Mouse (Mus musculus): ENCODE measurements around the gene Vax2.

Vax2 gene

DNA sequence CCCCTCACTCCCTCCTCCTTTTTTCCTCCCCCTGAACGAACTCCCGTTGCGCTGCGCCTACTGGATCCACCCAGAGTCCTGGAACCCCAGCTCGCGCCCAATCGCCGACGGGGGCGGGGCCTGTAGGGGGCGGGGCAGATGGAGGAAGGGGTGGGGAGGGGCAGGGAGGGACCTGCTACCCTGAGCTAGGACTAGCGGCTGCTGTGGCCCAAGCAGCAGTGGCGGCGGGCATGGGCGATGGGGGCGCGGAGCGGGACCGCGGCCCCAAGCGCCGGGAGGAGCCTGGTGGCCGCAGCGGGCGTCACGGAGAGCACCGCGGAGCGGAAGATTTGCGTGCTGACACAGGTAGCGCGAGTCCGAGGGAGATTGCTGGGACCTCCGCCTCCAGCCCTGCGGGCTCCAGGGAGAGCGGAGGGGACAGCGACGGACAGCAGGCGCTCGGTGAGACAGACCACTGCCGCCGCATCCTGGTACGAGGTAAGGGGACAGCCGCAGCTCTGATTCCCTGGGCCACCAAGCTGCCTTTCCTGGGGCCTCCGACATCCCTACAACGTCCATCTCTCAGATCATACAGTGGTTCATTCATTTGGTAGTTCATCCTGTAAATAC, at the start of gene Vax2:
Gene Vax2, plus strand, starts transcription at position 198 of the 609 bp plus-strand sequence.
- peak; percentile 61 for DNase-seq

- no peak for DNase-seq
Observed at GRCm38 (mm10) chr6:83665009-83665408, 46.1 kb upstream of the Vax2 start.

DNA sequence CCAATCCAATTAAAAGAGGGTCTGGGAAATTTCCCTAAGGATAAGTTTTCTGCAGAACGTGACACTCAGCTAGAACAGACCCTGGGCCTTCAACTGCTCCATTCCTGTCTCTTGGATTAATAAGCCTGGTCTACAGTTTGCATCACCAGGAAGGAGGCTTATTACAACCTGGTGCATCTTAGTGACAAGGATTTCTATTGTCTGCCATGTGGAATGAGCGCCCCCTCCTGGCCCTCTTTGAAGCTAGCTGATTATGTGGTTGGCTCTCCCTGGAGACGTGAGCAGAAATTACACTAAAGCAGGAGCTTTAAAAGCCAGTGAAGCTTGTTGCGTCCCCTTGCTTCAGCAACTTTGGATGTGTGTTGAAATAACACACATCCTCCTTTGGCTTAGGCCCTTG, 37.7 kb upstream of the Vax2 start:
- DNase-seq: peak; percentile 82

DNA sequence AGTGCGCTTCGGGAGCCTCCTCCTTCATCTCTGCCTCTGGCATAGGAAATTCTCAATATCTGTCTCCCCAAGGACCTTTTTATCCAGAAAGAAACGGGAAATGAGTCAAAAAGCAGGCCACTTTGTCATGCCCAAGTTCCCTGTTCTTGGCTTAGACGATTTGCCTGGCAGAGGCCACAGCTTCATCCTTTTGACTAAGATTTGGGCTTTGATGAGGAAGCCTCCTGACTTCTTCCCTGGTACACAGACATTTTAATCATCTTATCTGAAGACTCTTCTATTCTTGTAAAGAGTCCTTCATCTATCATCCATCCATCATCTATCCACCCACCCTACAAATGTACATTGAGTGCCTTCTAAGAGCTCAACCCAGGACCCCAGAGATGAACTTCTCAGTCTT, 33.3 kb upstream of the Vax2 start, which contains the start of gene Cd207:
Gene Cd207, minus strand, starts transcription at position 101 of the 400 bp plus-strand sequence.
- no peak for DNase-seq

DNA sequence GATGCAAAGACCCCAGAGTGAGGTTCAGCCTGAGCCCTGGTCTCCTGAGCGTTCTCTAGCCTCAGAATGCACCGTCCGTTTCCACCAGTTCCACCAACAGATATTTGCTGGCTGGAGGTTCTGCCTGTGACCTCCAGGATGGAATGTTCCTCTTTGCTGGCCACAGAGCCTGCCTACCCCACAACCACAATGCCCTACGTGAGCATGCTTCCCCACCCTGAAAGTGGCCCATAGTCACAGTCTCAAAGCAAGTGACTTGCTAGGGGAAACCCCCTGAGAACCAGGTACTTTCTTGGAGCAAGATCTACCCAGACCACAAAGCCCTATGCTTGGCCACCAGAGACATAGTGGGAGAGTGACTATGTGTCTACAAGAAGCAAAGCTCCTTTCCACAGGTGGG, 21.7 kb upstream of the Vax2 start:
- no peak for DNase-seq

DNA sequence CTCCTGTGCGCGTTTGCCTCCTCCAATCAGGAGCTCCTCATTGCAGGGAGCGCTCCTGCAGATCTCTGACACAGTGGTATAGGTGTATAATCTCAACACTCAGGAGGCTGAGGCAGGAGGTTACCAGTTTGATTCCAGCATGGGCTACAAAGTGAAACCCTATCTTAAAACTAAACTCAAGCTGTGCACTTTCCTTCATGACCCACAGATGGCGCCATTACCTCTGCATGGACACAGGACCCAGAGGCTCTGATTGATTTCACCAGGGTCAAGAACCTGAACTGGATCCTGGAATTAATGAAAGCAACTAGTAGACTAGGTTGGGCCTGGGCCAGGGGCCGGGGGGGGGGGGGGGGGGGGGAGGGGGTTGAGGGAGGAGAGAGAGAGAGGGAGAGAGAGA, 20.8 kb upstream of the Vax2 start:
- peak; percentile 47 for DNase-seq

DNA sequence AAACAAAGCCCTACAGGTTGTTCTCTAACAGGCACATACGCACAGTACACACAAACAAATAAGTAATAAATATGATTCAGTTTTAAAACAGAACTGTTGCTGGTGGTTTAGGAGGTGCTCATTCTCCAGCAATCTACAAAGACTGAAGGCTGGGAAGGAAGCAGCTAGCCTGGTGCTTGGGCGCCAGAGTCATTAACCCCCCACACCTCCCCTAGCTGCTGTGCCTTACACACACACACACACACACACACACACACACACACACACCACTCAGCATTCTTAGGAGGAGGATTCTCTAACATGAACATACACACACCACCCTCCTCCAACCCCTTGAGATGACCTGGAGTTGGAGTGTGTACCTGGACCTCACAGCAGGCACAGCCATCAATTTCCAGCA, 20.1 kb upstream of the Vax2 start:
- no peak for DNase-seq

DNA sequence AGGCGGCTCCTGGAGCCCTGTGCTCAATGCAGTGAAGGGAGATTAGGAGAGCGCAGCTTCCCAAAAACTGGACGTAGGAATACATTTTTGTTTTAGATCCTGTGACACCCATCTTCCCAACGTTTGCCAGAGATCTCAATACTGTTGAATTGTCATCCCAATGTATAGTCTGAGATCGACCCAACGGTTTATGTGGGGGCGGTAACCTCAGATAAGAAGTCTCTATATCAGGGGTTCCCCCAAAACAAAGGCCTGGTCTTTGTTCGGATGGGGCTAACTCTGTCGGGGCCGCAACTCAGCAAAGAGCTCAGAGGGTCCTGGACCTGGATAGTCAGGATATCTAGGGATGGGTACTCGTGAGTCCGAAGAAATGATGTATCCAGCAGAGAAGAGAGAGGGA, 18.1 kb upstream of the Vax2 start:
- no peak for DNase-seq

- DNase-seq: peak; percentile 47
Observed at GRCm38 (mm10) chr6:83693835-83694234, 17.2 kb upstream of the Vax2 start.

GRCm38 (mm10) chr6:83695731-83696130, 15.3 kb upstream of the Vax2 start:
- DNase-seq: no peak

- no peak for DNase-seq
Observed at GRCm38 (mm10) chr6:83696684-83697083, 14.4 kb upstream of the Vax2 start.

DNA sequence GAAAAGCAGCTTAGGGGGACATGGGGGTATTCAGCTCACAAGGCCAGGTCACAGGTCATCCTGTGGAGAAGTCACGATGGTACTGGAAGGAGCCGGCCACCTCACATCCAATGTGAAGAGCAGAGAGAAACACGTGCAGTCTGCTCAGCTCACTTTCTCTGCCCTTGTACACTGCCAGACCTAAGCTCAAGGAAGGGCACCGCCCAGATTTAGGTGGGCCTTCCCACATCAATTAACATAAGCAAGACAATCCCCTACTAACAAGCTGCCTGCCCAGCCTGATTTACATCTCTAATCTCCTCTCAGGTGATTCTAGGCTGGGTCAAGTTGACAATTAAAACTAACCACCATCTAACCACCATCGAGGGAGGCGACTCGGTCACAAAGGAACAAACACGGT, 13.1 kb upstream of the Vax2 start:
- DNase-seq: no peak

DNA sequence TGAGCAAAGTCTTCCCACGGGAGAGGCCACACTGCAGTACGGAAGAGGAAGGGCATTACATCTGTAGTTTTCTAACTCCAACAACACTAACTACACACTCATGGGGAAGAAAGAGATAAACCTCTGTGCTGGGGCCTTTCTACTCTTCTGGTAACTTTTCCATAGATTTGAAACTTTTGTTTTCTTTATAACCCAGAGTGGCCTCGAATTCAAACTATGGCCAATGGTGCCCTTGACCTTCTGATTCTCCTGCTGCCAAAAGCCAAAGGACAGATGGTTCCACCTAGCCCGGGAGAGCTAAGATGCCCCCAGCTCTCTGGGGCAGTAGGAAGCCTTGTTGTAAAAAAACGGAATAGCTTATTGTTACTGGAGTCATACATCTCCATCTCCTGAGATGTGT, 11.1 kb upstream of the Vax2 start:
- no peak for DNase-seq

DNA sequence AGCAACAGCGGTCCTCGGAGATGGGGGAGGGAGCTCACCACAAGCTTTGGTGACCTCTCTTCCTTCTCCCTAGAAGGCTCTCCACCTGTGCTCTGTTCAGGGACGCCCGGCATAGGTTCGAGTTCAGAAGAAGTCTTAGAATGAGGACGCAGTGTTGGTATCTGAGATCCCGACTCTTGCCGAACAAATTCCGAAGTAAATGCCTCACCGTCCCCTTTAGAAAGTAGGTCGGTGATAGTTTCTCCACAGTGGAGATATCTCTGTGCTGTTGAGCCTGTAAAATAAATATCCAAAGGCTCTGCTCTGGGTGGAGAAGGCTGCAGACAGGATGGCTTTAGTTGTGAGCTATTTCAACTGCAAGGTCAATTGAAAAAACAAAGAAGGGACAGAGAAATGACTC, 10.1 kb upstream of the Vax2 start:
- no peak for DNase-seq

DNA sequence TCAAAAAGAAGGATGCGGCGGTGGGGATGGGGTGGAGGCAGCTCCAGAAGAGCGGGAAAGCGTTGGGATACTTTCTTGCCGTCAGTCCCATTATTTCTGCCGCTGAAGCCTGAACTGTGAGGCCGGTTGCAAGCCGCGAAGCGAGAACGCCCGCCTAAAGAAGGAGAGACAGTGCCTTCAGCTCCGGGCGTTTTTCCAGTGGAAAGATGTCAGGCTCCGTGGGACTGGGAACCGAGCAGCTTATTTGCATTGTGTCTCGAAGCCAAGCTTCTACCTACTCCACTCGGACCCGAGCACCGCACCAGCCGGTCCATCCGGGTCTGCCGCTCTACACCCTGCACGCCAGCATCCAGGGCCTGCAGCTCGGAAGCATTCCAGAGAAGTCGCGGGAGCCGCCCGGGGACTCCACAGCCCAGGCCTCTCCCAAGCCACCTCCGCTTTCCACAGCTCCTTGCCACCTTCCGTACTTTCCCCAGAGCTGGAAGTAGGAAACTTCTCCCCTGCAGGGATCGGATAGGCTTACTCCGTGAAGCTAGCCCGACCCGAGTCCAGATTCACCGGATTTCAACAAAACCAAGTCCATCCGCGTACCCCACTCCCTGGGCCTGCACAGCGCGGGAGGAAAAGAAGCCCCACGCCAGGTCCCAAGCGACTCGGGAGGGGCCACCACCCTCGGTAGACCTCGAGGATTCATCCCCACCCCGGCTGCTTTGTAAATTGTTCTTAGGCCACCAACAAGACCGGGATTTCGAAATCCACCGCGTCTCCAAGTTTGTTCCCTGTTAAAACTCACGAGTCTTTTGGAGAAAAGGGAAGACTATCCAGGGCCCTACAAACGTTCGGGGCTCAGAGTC, 8.7 kb upstream of the Vax2 start:
- DNase-seq: no peak

DNA sequence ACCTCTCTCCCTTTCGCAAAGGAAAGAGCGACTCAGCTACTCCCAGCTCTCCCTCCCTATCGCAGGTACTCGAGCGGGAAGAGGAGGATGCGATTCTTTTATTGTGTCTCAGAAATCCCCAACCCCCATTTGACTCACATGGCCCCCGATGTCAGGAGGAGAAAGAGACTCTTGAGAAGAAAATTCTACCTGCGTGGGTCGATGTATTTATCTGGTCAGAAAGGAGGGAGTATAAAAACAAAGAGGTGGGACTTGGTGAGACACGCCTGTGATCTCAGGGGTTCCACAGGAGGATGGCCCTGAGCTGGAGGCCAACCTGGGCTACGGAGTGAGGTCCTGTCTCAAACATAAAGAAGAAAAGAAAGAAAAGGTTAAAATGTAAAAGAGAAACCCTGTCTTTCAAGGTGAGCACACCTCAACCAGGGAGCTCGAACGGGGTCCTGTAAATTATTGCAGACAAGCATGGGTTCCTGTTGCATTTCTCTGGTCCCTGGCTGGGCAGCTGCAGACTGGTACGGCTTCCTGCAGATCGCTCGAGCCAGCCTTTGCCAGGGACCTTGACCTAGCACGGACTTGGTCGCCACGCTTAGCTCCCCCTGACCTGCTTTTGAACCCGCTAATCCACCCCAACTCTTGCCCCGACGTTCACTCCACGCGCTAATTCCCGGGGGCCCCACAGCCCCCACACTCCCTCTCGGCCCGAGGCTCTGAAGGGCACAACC, 7.9 kb upstream of the Vax2 start:
- DNase-seq: no peak

DNA sequence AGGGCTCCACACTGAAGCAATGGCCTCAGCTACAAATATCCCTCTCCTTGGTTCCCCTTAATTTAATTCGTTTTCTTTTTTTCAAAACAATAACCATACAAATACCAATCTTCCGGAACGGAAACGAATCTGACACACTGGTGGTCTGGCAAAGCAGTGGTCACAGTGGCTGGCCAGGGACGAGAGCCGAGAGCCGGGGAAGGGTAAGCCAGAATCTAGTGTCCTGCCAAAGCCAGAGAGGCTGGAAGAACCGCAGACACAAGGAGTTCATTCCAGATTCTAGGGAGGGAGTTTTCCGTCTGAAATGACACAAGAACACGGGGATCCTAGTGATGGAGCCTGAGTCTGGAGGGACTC, 7.4 kb upstream of the Vax2 start:
- DNase-seq: no peak

DNA sequence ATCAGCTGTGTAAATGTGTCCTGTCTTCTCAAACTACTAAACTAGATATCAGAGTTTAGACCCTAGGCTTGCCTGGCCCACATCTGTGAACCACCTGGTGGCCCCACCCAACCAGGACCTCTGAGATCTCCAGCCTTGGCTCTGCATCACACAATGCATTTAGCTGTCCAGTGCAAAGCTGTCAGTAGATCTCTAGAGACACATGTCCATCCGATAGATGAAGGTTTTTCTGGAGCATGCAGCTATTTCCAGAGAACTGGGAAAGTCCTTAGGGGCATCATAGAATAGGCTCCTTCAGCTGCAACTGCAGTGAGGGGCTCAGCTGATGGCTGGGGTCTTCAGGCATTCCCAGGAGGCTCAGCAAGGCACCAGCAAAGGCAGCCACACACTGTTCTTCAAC, 6.8 kb upstream of the Vax2 start:
- no peak for DNase-seq

GRCm38 (mm10) chr6:83704701-83705100, 6.4 kb upstream of the Vax2 start:
- no peak for DNase-seq

DNA sequence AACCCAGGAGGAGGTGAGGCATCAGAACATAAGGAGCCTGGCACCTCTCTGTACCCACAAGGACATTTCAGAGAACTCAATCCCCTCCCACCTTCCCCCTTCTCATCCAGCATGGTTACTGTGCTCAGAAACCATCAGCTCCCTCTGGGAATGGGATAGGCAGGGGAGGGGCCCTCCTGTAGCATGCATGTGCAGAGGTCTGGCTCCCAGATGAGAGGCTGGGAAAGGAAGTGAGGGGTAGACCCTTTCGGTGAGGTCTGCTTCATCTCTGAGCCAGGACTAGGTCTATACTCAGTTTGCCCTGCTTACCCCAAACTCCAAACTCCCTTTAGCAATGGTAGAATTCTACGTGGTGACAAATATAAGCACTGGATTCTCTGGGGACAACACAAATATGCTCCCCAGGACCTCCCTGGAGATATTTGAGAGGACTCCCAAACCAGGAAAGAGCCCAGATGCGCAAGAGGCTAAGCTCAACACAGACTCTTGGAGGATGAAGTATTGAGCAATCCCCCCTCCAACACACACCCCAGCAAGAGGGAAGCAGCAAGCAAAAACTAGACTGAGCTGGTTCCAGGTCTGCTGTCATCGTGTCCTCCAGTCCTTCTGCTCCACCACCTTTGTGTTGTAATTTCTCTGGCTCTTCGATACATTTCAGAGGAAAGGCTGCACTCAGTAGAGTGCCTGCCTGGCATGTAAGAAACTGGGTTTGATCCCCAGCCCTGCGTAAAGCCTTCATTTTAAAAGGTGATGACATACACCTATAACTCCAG, 3.1 kb upstream of the Vax2 start:
- DNase-seq: no peak

DNA sequence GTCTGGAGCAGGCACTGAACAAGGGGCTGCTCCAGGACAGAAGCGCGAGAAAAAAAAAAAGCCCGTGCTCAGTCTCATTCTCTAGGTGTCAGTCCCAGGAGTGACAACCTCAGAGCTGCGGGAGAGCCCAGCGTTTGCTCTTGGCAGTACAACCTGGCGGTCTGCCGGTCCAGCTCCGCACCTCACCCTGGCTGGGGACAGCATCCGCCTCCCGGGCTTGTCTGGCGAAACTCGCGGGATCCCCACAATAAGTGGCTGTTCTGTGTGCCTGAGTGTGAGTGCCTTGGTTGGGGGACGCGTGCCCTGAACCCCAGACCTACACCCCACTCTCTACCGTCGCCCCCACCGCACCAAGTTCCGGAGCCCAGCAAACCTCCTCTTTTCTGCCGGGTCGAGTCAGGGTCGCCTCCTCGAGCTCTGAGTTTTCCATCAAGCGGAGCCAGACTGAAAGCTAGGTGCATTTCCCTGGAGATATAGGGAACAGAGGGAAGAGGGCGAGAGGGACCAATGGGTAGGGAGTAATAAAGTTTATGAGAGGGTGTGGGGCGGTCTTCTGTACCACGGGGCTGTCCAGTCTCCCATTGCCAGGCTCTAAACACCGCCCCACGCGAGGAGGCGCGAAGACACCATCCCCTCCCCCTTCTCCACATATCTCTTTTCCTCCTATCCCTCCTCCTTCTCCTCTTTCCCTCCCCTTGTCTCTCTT, 550 bp upstream of the Vax2 start:
- no peak for DNase-seq

- no peak for DNase-seq
Observed at GRCm38 (mm10) chr6:83711725-83712475, 836 bp downstream of the Vax2 start.

All from thymus, postnatal 25 days (tissue).